Mouse (Mus musculus) stomach, embryonic 14.5 days (tissue): ENCODE data around the gene Serinc4. TPM values are rescaled to one million over a fixed set of nuclear protein-coding genes. Genes with fewer than 3 reads are reported as not detected.

Source experiments
- ATAC-seq: fragments of 200-750 bp; cut with Nextera tagmentation; 2 replicates; pipeline ENCODE4 v1.8.0; 2017; ENCODE audit warnings: low read depth, moderate TSS enrichment; ENCODE audit not compliant: insufficient number of reproducible peaks, insufficient read depth, low FRiP score
- H3K27ac ChIP-seq: fragments of 300-500 bp; sonication (generic); 2 replicates; pipeline ENCODE4 v1.5.1; 2014; ENCODE audit warnings: mild to moderate bottlenecking, low read length, moderate library complexity, mixed read lengths
- H3K27me3 ChIP-seq: fragments of 300-500 bp; sonication (generic); 2 replicates; pipeline ENCODE4 v1.6.1; 2014; ENCODE audit warnings: low read length, control low read depth, mixed read lengths; ENCODE audit not compliant: control insufficient read depth, insufficient read depth
- H3K36me3 ChIP-seq: fragments of 300-500 bp; sonication (generic); 2 replicates; pipeline ENCODE4 v1.6.1; 2014; ENCODE audit warnings: mild to moderate bottlenecking, control low read depth, low read length, moderate library complexity, mixed read lengths; ENCODE audit not compliant: control insufficient read depth, insufficient read depth
- H3K4me1 ChIP-seq: fragments of 300-500 bp; sonication (generic); 2 replicates; pipeline ENCODE4 v1.6.1; 2014; ENCODE audit warnings: low read length, control low read depth, mixed read lengths; ENCODE audit not compliant: control insufficient read depth, insufficient read depth
- H3K4me2 ChIP-seq: fragments of 300-500 bp; sonication (generic); replicated peaks from 2 replicates; pipeline ENCODE4 v1.6.1; 2014; ENCODE audit warnings: low read depth, low read length, control low read depth
- H3K4me3 ChIP-seq: fragments of 300-500 bp; sonication (generic); 2 replicates; pipeline ENCODE4 v1.5.1; 2014; ENCODE audit warnings: low read depth, low read length, control low read depth
- H3K9ac ChIP-seq: fragments of 300-500 bp; sonication (generic); replicated peaks from 2 replicates; pipeline ENCODE4 v1.6.1; 2014; ENCODE audit warnings: low read depth, mild to moderate bottlenecking, control low read depth, low read length, moderate library complexity, mixed read lengths
- H3K9me3 ChIP-seq: fragments of 300-500 bp; sonication (generic); 2 replicates; pipeline ENCODE4 v1.6.1; 2016; ENCODE audit warnings: low read depth, low read length, control low read depth; ENCODE audit not compliant: control insufficient read depth
- WGBS: fragments of 180-500 bp; shearing (Covaris S2); extraction: QIAGEN DNeasy Blood & Tissue Kit; methylation state at CpG from one replicate; pipeline ENCODE4 v1.1.7; 2014; 5-methylcytosine and 5-hydroxymethylcytosine counted together
- polyA plus RNA-seq: library from polyadenylated mRNA; unstranded; fragments of >200 nt; fragmentation: Nextera tagmentation; extraction: Ambion mirVana; gene quantifications from 2 replicates; pipeline ENCODE4 v1.2.1, GENCODE M21; 2014

Gene Serinc4
- polyA plus RNA-seq, 1 experiment from 2014 or later = 0.69 TPM

DNA sequence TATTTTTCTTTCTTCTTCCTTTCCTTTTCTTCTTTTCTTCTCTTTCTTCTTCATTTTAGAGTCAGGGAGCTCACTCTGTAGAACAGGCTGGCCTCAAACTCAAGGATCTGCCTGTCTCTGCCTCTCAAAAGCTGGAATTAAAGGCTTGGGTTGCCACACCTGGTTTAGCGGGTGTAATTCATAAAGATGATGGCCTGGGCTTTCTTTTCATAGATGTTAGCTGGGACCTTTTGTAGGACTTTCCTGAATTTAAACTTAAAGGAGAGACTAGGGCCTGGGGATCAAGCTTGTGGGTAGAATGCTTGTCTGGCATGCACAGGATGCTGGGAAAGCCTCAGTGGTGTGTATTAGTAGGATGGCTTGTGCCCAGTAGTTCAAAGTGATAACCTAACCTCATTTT lies 12.4 kb downstream of the Serinc4 start, which contains the start of gene Ell3:
Gene Ell3 (minus strand): TSS at position 101 of the 400 bp plus-strand sequence.
- ATAC-seq = no peak
- Histone ChIP-seq H3K4me1 (peaks cover 20% of the 10 kb centered on the region; the same call in 1 of the 2 replicates), H3K27ac (no peak within 1 kb of the TSS), H3K36me3 (peaks cover 9% of the 10 kb centered on the region; the same call in 1 of the 2 replicates), H3K4me3 (peak within 1 kb of the TSS; percentile 33; the same call in 1 of the 2 replicates), H3K9me3 (no peaks in the 10 kb centered on the region), H3K9ac (no peak within 1 kb of the TSS), H3K27me3 (0 out of 2 replicates have a peak, but pooled peaks cover 3% of the 10 kb centered on the region), H3K4me2 (peak within 1 kb of the TSS; percentile 56)
- 77% methylated on average over 1 of the region's 1 CpGs for WGBS

GRCm38 (mm10) chr2:121443068-121443349 lies 13.6 kb downstream of the Serinc4 start:
- 9% methylated on average over 8 of the region's 8 CpGs for WGBS
- Histone ChIP-seq H3K4me1 (peaks cover 20% of the 10 kb centered on the region; the same call in 1 of the 2 replicates), H3K27me3 (0 out of 2 replicates have a peak, but pooled peaks cover 3% of the 10 kb centered on the region), H3K9me3 (no peaks in the 10 kb centered on the region), H3K9ac (peak overlapping the region; percentile 28; the same call in 1 of the 2 replicates), H3K36me3 (peaks cover 16% of the 10 kb centered on the region; the same call in 1 of the 2 replicates), H3K27ac (no peak overlapping the region), H3K4me3 (peak overlapping the region; percentile 33; the same call in 1 of the 2 replicates), H3K4me2 (peak overlapping the region; percentile 56)
- ATAC-seq = no peak

DNA sequence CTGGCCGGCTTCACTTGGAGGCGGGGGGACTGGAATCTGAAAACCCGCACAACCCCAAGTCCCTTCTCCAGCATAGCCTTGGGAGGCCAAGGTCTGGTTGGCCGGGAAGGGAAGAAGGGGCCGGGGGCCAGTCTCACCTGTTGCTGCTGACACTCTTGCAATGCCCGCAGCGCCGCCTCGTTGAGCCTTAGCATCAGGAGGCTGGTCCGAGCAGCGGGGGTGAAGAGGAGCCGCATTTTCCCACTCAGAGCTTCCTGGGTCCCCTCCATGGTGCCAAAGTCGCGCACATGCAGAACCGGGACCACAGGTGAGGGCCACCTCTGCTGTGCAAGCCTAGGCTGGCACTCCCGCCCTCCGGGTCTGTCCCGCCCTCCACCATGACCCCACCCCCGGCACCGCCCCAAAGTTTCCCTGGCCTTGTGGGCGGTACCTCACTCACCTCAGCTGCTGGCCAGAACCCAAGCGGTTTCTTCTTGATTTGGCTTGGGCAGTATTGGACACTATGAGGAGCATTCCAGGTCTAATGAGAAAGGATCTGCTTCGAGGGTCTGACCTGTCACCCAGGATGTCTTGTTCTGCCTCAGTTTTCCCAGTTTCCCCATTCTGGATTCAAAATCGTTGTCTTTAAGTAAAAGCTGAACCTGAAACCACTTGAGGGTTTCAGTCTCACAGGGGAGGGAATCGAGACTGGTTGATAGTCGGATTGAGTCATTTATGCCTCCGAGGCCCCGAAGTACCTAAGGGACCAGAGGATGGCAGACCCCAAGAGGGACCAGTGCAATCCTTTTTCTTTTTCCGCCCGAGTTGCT lies 14.1 kb downstream of the Serinc4 start:
- Histone ChIP-seq H3K27me3 (0 out of 2 replicates have a peak, but pooled peaks cover 3% of the 10 kb centered on the region), H3K4me1 (peaks cover 17% of the 10 kb centered on the region; the same call in 1 of the 2 replicates), H3K9ac (peak overlapping the region; percentile 28; the same call in 1 of the 2 replicates), H3K36me3 (peaks cover 21% of the 10 kb centered on the region), H3K4me2 (peak overlapping the region; percentile 56), H3K4me3 (peak overlapping the region; percentile 33), H3K27ac (no peak overlapping the region), H3K9me3 (no peaks in the 10 kb centered on the region)
- ATAC-seq = peak; percentile 86
- WGBS = 2% methylated on average over 30 of the region's 30 CpGs

- Histone ChIP-seq H3K4me1 (peaks cover 17% of the 10 kb centered on the region; the same call in 1 of the 2 replicates), H3K9me3 (no peaks in the 10 kb centered on the region), H3K4me2 (peak overlapping the region; percentile 56), H3K4me3 (peak overlapping the region; percentile 33), H3K9ac (peak overlapping the region; percentile 28; the same call in 1 of the 2 replicates), H3K27me3 (0 out of 2 replicates have a peak, but pooled peaks cover 3% of the 10 kb centered on the region), H3K27ac (no peak overlapping the region), H3K36me3 (peaks cover 26% of the 10 kb centered on the region)
- 7% methylated on average over 11 of the region's 11 CpGs for WGBS
- ATAC-seq = peak; percentile 29
Measured at GRCm38 (mm10) chr2:121441800-121442199, 14.8 kb downstream of the Serinc4 start.

DNA sequence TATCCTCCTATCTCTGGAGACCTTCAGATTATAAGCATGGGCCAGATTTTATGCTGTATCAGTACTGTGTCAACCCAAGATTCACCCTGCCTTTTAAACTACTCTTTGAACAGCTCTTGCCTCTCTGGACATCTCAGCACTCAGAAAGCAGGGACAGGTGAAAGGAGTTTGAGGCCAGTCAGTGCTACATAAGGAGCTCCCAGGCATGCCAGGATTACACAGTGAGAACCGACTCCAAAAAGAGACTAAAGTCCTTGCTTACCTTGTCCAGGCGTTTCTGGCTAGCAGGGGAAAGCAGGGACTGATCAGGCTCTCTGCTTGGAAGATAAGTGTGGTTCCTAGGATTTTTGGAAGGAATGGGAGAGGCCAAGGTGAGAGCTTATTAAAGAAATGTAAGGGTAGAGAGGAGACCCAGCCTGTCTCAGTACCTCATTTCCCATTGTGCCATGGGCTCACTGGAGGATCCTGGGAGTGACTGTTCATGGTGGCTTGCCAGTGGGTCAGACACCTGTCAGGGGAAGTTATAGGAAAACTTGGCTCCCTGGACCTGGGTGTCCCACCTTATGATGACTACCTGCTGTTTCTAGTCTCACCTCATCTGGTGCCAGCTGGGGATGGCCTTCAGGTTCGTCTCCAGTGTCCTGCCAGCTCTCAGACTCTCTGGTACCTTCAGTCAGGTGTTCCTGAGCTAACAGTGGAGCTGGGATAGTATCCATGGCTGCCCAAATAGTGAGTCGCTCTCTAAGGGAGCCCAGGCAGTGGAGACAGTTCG lies 15.6 kb downstream of the Serinc4 start:
- Histone ChIP-seq H3K4me2 (peak overlapping the region; percentile 56; the same call in 1 of the 2 replicates), H3K9me3 (no peaks in the 10 kb centered on the region), H3K36me3 (peaks cover 29% of the 10 kb centered on the region), H3K9ac (no peak overlapping the region), H3K27ac (no peak overlapping the region), H3K27me3 (0 out of 2 replicates have a peak, but pooled peaks cover 3% of the 10 kb centered on the region), H3K4me3 (0 out of 2 replicates have a peak overlapping the region, but pooled peaks have one; percentile 33), H3K4me1 (peaks cover 17% of the 10 kb centered on the region; the same call in 1 of the 2 replicates)
- 53% methylated on average over 5 of the region's 5 CpGs for WGBS
- no peak for ATAC-seq

DNA sequence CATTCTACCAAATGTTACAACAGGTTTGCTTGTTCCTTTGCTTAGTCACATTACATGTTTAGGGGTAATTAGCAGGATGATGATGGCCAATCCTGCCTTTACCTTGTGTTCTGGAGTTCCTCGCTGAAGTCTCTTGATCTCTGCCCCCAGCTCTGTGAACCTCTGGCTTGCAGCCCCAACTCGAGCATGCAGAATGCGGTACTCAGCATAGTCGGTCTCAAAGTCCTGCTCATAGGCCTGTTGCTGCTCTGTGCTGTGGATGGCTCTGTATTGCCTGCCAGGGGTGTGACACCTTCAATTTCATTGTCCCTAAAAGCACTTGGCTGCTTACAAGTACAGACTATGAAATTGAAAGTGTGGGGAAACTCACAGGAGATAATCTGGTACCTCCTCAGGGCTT lies 16.8 kb downstream of the Serinc4 start:
- 0 out of 2 replicates have a peak, but pooled peaks cover 3% of the 10 kb centered on the region for H3K27me3 ChIP-seq
- H3K4me3 ChIP-seq = no peak overlapping the region
- 75% methylated on average over 4 of the region's 4 CpGs for WGBS
- H3K36me3 ChIP-seq = peaks cover 41% of the 10 kb centered on the region
- H3K4me1 ChIP-seq = peaks cover 17% of the 10 kb centered on the region; the same call in 1 of the 2 replicates
- no peak overlapping the region for H3K27ac ChIP-seq
- ATAC-seq = no peak
- H3K9me3 ChIP-seq = no peaks in the 10 kb centered on the region
- H3K4me2 ChIP-seq = no peak overlapping the region
- no peak overlapping the region for H3K9ac ChIP-seq

GRCm38 (mm10) chr2:121434854-121435253 lies 21.7 kb downstream of the Serinc4 start:
- no peaks in the 10 kb centered on the region for H3K9me3 ChIP-seq
- 98% methylated on average over 1 of the region's 1 CpGs for WGBS
- H3K27ac ChIP-seq = no peak overlapping the region
- no peak overlapping the region for H3K4me2 ChIP-seq
- H3K27me3 ChIP-seq = no peaks in the 10 kb centered on the region
- peaks cover 85% of the 10 kb centered on the region for H3K36me3 ChIP-seq
- no peak overlapping the region for H3K9ac ChIP-seq
- no peak for ATAC-seq
- no peak overlapping the region for H3K4me3 ChIP-seq
- no peaks in the 10 kb centered on the region for H3K4me1 ChIP-seq

- no peaks in the 10 kb centered on the region for H3K4me1 ChIP-seq
- no peak overlapping the region for H3K4me3 ChIP-seq
- no peak for ATAC-seq
- H3K4me2 ChIP-seq = no peak overlapping the region
- H3K9me3 ChIP-seq = no peaks in the 10 kb centered on the region
- 89% methylated on average over 2 of the region's 2 CpGs for WGBS
- H3K9ac ChIP-seq = no peak overlapping the region
- H3K36me3 ChIP-seq = peaks cover 79% of the 10 kb centered on the region
- no peaks in the 10 kb centered on the region for H3K27me3 ChIP-seq
- no peak overlapping the region for H3K27ac ChIP-seq
Measured at GRCm38 (mm10) chr2:121425890-121426289, 30.7 kb downstream of the Serinc4 start.
